Mouse (Mus musculus) liver, adult 2 months (tissue): Measurements from ENCODE around the gene Ptprk. TPM values are rescaled to one million over a fixed set of nuclear protein-coding genes. Genes with fewer than 3 reads are reported as not detected.
A peak's percentile ranks its signal among the peaks of the same experiment; 100 is the strongest.

Source experiments
- DNase-seq: peaks from one replicate; pipeline ENCODE4 v3.0.0-alpha.2; 2011; ENCODE audit warnings: low read depth, low spot score; ENCODE audit errors: extremely low read depth
- H3K27ac ChIP-seq: fragments of 200-500 bp; replicated peaks from 2 replicates; pipeline ENCODE4 v1.5.1; 2012; ENCODE audit warnings: low read depth, mild to moderate bottlenecking, control low read depth, inconsistent platforms, low read length; ENCODE audit not compliant: insufficient read depth
- H3K27me3 ChIP-seq: fragments of 200-500 bp; 2 replicates; pipeline ENCODE4 v1.6.1; 2012; ENCODE audit warnings: mild to moderate bottlenecking, moderate library complexity, low read length, inconsistent platforms; ENCODE audit not compliant: control insufficient read depth, insufficient read depth
- H3K36me3 ChIP-seq: fragments of 200-500 bp; 2 replicates; pipeline ENCODE4 v1.6.1; 2012; ENCODE audit warnings: low read length, inconsistent platforms; ENCODE audit not compliant: control insufficient read depth, insufficient read depth
- H3K4me1 ChIP-seq: fragments of 200-500 bp; 2 replicates; pipeline ENCODE4 v1.6.1; 2011; ENCODE audit warnings: low read length; ENCODE audit not compliant: control insufficient read depth, insufficient read depth
- H3K4me3 ChIP-seq: fragments of 200-500 bp; 2 replicates; pipeline ENCODE4 v1.5.1; 2011; ENCODE audit warnings: low read depth, mild to moderate bottlenecking, control low read depth, low read length, moderate library complexity; ENCODE audit not compliant: insufficient read depth
- H3K79me2 ChIP-seq: fragments of 200-500 bp; 2 replicates; pipeline ENCODE4 v1.6.1; 2012; ENCODE audit warnings: inconsistent platforms, mild to moderate bottlenecking, low read length, moderate library complexity; ENCODE audit not compliant: control insufficient read depth, insufficient read depth
- H3K9ac ChIP-seq: fragments of 200-500 bp; 2 replicates; pipeline ENCODE4 v1.6.1; 2012; ENCODE audit warnings: low read depth, mild to moderate bottlenecking, control low read depth, inconsistent platforms, low read length
- CTCF ChIP-seq: fragments of 200-500 bp; IDR thresholded peaks from 2 replicates; pipeline ENCODE4 v1.5.1; 2011; ENCODE audit warnings: low read depth, low read length, control low read depth
- POLR2A ChIP-seq: fragments of 200-500 bp; IDR thresholded peaks from 2 replicates; pipeline ENCODE4 v1.6.1; 2011; ENCODE audit warnings: low read length, control low read depth; ENCODE audit not compliant: insufficient read depth; ENCODE audit errors: extremely low read depth
- WGBS: fragments of 180-500 bp; shearing (Covaris S2); methylation state at CpG from one replicate; pipeline ENCODE4 v1.1.7; 2018; 5-methylcytosine and 5-hydroxymethylcytosine counted together
- polyA plus RNA-seq: library from polyadenylated mRNA; depleted of rRNA; stranded (reverse); fragments of >200 nt; gene quantifications from 2 replicates; pipeline ENCODE4 v1.2.3, GENCODE M21; 2012
- total RNA-seq: library from RNA; depleted of rRNA; stranded (reverse); fragments of >200 nt; gene quantifications from 2 replicates; pipeline ENCODE4 v1.2.3, GENCODE M21; 2014

Ptprk gene
- total and polyA plus RNA-seq, 2 experiments, result 23.2 to 47.5 TPM

DNA sequence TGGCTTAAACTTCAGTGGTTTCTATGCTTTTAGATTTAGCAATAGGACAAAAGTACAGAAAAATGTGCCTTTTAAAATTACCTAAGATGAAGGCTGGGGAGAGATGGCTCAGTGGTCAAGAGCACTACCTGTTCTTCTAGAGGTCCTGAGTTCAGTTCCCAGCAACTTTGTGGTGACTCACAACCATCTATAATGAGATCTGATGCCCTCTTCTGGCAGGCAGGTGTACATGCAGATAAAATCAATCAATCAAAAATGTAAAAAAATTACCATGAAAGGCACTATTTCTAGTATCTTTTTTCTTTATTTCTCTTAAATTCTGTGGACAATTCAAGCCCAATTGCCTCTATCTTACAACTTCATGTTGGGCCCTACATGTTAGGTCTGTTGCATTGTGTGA is 42.4 kb downstream of the Ptprk start:
- H3K27ac ChIP-seq, result 0 out of 2 replicates have a peak overlapping the region, but pooled peaks have one; percentile 16
- H3K9ac ChIP-seq, result no peak overlapping the region
- no peak overlapping the region for H3K4me3 ChIP-seq
- H3K79me2 ChIP-seq, result peaks cover 34% of the 10 kb centered on the region
- TF ChIP-seq CTCF (no peak), POLR2A (no peak)
- H3K36me3 ChIP-seq, result no peaks in the 10 kb centered on the region
- DNase-seq, result peak; percentile 82
- peaks cover 28% of the 10 kb centered on the region for H3K4me1 ChIP-seq
- no peaks in the 10 kb centered on the region for H3K27me3 ChIP-seq

DNA sequence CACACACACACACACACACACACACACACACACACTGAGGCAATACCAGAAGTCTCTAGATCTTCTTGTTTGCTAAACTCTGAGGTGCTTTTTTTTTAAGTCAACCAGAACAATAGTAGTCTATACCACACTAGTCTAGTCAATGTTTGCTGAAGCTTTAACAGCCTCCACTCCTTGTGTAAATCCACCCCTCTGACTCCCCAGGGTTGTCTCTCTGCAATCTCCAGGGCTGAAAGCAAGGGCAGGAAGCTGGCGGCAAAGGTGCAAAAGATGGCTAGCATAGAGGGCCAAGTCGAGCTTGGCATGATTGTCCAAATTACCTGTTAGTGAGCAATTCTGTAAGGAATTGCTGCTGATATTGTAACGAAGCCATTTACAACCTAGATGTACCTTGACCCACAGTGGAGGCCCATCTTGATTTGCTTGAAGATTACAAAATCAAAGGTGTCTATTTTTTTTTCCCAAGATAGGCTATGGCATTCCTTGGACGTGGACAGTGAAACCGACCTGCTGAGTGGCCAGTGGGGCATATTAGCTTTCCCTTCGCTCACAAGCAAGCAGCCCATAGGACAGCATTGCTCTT is 44.3 kb downstream of the Ptprk start:
- peaks cover 24% of the 10 kb centered on the region for H3K4me1 ChIP-seq
- no peaks in the 10 kb centered on the region for H3K36me3 ChIP-seq
- H3K4me3 ChIP-seq, result no peak overlapping the region
- DNase-seq, result peak; percentile 53
- TF ChIP-seq CTCF (no peak), POLR2A (no peak)
- peaks cover 28% of the 10 kb centered on the region for H3K79me2 ChIP-seq
- no peaks in the 10 kb centered on the region for H3K27me3 ChIP-seq
- no peak overlapping the region for H3K9ac ChIP-seq
- WGBS, result 51% methylated on average over 6 of the region's 6 CpGs
- no peak overlapping the region for H3K27ac ChIP-seq

DNA sequence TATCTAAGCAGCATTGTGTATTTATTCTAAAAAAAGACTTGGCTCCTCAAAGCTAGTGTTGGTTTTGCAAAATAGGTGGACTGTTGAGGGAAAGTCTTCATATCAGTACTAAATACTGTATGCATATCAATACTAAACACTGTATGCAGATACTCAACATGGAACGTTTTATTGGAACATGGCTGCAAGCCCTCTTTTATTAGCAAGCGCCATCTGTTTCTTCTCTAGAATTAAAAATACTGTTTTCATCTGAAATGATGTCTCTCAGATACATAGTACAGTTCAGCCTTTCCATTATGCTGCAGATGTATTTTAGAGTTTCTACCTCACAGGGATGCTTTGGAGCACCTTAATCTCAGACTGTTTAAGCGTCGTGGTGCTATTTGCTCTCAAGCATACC is 49.3 kb downstream of the Ptprk start:
- H3K9ac ChIP-seq, result no peak overlapping the region
- H3K27ac ChIP-seq, result no peak overlapping the region
- peaks cover 9% of the 10 kb centered on the region for H3K4me1 ChIP-seq
- WGBS, result 95% methylated on average over 4 of the region's 4 CpGs
- peaks cover 16% of the 10 kb centered on the region; the same call in 1 of the 2 replicates for H3K79me2 ChIP-seq
- no peak overlapping the region for H3K4me3 ChIP-seq
- no peak for DNase-seq
- H3K27me3 ChIP-seq, result no peaks in the 10 kb centered on the region
- TF ChIP-seq CTCF, result no peak
- TF ChIP-seq POLR2A, result no peak
- H3K36me3 ChIP-seq, result no peaks in the 10 kb centered on the region

DNA sequence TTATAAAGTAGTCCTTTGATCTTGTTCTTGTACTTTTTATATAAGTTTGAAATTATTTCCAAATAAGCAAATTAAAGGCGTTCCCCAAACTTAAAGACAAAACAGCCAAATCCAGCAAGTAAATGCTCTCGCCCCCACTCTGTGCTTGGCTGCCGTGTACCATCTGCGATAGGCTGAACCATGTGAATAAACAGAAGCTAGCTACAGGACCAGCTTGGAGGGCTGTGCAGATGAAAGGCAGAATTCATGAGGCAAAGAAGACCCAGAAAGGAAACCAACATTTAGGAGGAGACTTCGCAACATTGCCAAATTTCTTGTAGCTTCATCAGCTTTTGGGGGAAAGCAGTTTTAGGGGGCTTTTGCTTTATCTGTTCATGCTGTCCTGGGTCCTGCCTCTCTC is 53.4 kb downstream of the Ptprk start:
- H3K79me2 ChIP-seq, result peaks cover 22% of the 10 kb centered on the region
- DNase-seq, result no peak
- H3K9ac ChIP-seq, result no peak overlapping the region
- H3K27me3 ChIP-seq, result no peaks in the 10 kb centered on the region
- H3K4me3 ChIP-seq, result no peak overlapping the region
- no peak for TF ChIP-seq POLR2A
- no peak for TF ChIP-seq CTCF
- peaks cover 6% of the 10 kb centered on the region for H3K4me1 ChIP-seq
- 78% methylated on average over 5 of the region's 5 CpGs for WGBS
- no peaks in the 10 kb centered on the region for H3K36me3 ChIP-seq
- no peak overlapping the region for H3K27ac ChIP-seq

DNA sequence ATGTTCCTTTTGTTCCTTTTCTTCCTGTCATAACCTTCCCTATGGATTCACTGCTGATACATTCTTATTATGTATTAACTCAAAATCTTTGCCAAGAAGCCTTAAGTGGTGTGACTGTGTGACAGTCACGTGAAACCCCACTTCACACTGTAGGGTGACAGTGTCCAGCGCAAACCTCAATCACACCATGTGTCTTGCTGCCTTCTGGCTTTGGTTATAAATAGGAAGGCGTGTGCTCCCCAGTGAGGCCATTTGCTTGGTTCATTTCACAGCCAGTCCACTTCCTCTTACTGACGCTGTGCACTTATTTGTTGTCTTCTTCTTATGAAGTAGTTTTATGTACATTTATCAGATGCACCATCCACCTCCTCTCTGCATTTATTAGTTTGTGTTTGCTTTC is 53.8 kb downstream of the Ptprk start:
- Histone ChIP-seq H3K27me3 (no peaks in the 10 kb centered on the region), H3K9ac (no peak overlapping the region), H3K4me1 (peaks cover 6% of the 10 kb centered on the region), H3K4me3 (no peak overlapping the region), H3K36me3 (no peaks in the 10 kb centered on the region), H3K27ac (no peak overlapping the region), H3K79me2 (peaks cover 26% of the 10 kb centered on the region)
- DNase-seq, result no peak
- TF ChIP-seq CTCF, result no peak
- TF ChIP-seq POLR2A, result no peak
- WGBS, result 78% methylated on average over 4 of the region's 4 CpGs

DNA sequence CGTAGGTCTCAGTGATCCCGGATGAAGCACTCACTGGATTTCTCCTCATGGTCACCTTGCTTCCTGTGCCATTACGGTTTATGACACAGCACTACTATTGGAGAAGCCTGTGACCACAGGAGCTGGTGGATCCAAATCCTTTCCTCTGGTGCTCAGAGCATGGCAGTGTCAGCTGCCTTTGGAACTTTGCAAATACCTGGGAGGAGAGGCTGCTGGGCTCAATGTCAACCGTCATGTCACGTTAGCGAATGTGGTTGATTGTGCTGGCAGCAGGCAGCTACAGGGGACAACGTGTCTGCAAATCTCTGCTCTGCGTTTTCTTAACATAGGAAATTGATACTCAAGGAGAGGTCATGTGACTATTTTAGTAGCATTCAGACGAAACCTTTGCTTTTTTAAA is 55.8 kb downstream of the Ptprk start:
- peaks cover 2% of the 10 kb centered on the region; the same call in 1 of the 2 replicates for H3K4me1 ChIP-seq
- no peak overlapping the region for H3K9ac ChIP-seq
- 87% methylated on average over 9 of the region's 9 CpGs for WGBS
- no peak overlapping the region for H3K27ac ChIP-seq
- TF ChIP-seq CTCF (no peak), POLR2A (no peak)
- H3K36me3 ChIP-seq, result no peaks in the 10 kb centered on the region
- no peaks in the 10 kb centered on the region for H3K27me3 ChIP-seq
- peaks cover 32% of the 10 kb centered on the region for H3K79me2 ChIP-seq
- DNase-seq, result no peak
- H3K4me3 ChIP-seq, result no peak overlapping the region
